Mouse (Mus musculus) naive thymus-derived CD4-positive, alpha-beta T cell, adult 2 months (primary cell): ENCODE results near the gene Ssbp4.

Experiments
- DNase-seq: peaks from one replicate; pipeline ENCODE4 v3.0.0-alpha.2; 2011; ENCODE audit warnings: low read depth

The Ssbp4 gene

GRCm38 (mm10) chr8:70630532-70631381 lies 22.1 kb upstream of the Ssbp4 start:
- peak; percentile 35 for DNase-seq

- DNase-seq, result peak; percentile 99
Observed at GRCm38 (mm10) chr8:70629574-70630531, 21.2 kb upstream of the Ssbp4 start.

GRCm38 (mm10) chr8:70628986-70629490 lies 20.4 kb upstream of the Ssbp4 start:
- DNase-seq, result no peak

- DNase-seq, result no peak
Observed at GRCm38 (mm10) chr8:70627041-70627440, 18.4 kb upstream of the Ssbp4 start.

GRCm38 (mm10) chr8:70625104-70625503 lies 16.4 kb upstream of the Ssbp4 start:
- DNase-seq, result peak; percentile 82

GRCm38 (mm10) chr8:70622220-70622619 lies 13.5 kb upstream of the Ssbp4 start:
- DNase-seq, result no peak

GRCm38 (mm10) chr8:70618888-70619334 lies 10.2 kb upstream of the Ssbp4 start:
- DNase-seq, result no peak

GRCm38 (mm10) chr8:70617985-70618384 lies 9.3 kb upstream of the Ssbp4 start:
- DNase-seq, result no peak

GRCm38 (mm10) chr8:70616645-70617044 lies 8.0 kb upstream of the Ssbp4 start:
- DNase-seq, result no peak

- DNase-seq, result no peak
Observed at GRCm38 (mm10) chr8:70615894-70616293, 7.2 kb upstream of the Ssbp4 start, which contains the start of gene Lrrc25. Lrrc25 (plus strand) TSS chr8:70616155.

GRCm38 (mm10) chr8:70615281-70615680 lies 6.6 kb upstream of the Ssbp4 start:
- DNase-seq, result no peak

GRCm38 (mm10) chr8:70614469-70614868 lies 5.8 kb upstream of the Ssbp4 start:
- no peak for DNase-seq

GRCm38 (mm10) chr8:70613763-70614162 lies 5.1 kb upstream of the Ssbp4 start:
- no peak for DNase-seq

GRCm38 (mm10) chr8:70611849-70612248 lies 3.2 kb upstream of the Ssbp4 start:
- peak; percentile 95 for DNase-seq

GRCm38 (mm10) chr8:70610796-70611771 lies 2.4 kb upstream of the Ssbp4 start:
- DNase-seq, result peak; percentile 89

GRCm38 (mm10) chr8:70609849-70610795 lies 1.4 kb upstream of the Ssbp4 start:
- DNase-seq, result peak; percentile 94

GRCm38 (mm10) chr8:70609368-70609848 lies 736 bp upstream of the Ssbp4 start:
- DNase-seq, result peak; percentile 94

- DNase-seq, result peak; percentile 74
Observed at GRCm38 (mm10) chr8:70607898-70608748, 549 bp downstream of the Ssbp4 start.

GRCm38 (mm10) chr8:70607603-70607897 lies 1.1 kb downstream of the Ssbp4 start:
- peak; percentile 42 for DNase-seq
